Mouse (Mus musculus): ENCODE data around the gene Flnb.

The Flnb gene

DNA sequence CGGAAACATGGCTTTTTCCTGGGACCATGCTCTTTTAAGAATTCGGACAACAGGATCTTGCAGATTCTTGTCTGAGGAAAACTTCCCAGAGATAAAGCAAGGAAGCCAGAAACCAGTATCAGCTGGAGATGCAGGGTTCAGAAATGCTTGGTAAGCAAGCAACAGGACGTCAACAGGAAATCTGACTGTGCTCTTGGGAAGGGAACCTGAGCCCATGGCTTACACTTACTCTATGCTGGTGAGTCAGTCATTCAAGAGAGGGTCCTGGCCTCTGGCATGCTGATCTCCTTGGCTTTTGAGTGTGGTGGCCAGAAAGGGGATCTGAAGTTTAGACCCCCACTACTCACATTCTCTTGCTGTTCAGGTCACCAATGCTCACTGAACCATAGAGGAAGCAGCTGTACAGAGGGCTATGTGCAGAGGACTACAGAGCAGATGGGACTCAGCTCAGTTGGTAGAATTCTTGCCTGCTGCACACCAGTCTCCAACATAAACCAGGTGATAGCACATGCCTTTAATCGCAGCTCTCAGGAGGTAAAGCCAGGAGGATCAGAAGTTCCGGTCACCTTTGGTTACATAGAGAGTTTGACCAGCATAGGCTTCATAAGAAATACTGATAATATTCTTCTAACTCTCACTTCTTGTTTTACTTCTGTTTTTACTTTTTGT lies 173.5 kb downstream of the Flnb start:
- no peak for DNase-seq (ENCODE audit: low spot score in 2 of 2)

DNA sequence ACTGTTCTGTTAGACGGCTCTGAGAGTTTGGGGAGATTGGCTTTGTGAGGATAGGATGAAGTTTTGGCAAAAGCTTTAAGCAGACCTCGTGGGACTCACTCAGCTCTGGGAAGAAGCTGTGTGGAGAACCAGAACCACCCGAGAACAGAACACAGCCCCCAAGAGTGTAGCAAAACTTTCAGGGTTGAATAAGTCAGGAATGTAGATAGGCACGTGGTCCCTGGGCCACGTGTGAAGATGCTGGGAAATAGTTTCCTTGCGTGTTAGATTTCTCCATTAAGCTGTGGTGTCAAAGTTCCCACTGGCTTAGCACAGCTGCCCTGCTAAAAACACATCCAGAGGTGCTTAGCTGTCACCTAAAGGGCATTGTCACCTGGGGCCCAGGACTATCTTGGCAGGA lies 174.4 kb downstream of the Flnb start:
- no peak for DNase-seq (ENCODE audit: low spot score in 2 of 2)

DNA sequence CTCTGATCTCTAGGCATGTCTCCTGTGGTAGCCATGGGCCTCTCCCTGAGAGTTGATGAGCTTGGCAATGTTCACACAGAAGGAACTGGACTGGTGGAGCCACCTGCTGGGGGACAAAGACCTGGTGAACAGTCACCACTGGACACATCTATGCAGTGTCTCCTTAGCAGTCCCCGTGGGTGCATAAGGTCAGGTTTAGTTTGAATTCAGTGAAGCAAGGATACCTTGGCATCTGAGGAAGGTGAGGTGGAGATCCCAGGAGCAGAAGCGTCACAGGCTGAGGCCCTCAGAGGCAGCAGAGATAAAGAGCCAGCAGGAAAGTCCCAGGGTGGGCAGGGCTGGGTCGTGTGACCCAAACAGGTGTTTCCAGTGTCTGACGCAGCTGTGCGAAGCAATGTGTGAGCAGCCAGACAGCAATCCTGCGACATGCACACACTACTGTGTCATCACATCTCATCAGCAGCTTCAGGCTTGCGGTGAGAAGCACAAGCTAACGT lies 176.6 kb downstream of the Flnb start, which contains the start of gene Dnase1l3:
Dnase1l3 (minus strand) TSS at position 303 of the 497 bp plus-strand sequence.
- peak in 1 of 2 experiments; percentile 22 for DNase-seq (ENCODE audit: low spot score in 2 of 2)

DNA sequence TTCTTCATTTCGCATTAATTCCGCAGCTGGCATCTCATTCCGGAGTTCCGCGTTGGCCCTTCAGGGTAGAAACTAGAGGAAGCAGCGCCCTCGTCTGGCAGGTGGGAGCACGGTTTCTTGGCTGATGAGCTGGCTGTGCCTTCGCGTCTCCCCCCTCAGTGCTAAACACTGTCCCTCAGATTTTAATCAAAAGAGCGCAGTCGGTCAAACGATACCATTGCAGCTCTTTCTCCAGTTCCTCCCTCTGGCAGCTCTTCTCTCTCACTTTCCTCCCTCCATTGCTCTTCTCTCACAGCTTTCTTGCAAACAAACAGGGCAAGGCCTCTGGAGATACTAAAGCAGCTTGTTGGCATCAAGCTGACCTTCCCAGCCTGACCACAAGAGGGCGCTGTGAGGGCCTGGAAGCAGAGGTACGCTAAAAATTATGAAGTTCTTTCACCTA lies 179.5 kb downstream of the Flnb start:
- peak; percentile 71 to 88 for DNase-seq (ENCODE audit: low spot score in 2 of 2)

DNA sequence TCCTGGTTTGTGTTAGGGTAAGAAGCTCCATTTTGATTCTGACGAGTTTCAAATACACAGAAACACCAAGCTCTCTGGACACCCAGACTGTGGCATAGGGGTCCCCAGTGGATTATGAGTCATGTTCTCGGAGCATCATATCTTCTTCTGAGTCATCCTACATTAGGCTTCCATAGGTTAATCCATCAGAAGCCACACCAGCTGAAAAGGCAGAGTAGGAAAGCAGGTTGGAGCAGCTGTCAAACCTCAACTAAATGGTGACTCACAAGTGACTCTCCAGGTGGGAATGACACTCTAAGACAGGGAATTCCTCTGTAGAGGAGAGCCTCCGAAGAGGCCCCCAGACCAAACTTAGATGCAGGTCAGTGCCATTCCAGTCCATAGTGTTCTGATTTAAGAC lies 181.3 kb downstream of the Flnb start:
- no peak for DNase-seq (ENCODE audit: low spot score in 2 of 2)

DNA sequence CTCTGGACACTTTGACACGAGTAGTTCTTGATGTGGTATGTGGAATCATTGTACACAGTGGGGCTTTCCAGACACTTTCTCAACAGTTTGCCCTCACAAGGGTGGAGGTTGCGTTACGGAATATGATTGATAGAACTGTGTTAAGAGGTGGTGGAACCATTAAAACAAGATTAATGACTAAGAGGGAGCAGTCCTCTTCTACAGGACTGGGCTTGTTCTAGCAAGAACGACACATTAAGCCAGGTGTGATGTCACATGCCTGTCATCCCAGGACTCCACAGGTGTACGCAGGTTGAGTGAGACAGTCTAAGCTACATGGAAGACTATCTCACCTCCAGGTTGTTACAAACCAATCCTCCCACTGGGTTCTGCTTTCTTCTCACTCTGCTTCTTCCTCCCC lies 181.7 kb downstream of the Flnb start:
- DNase-seq (ENCODE audit: low spot score in 2 of 2), result no peak

DNA sequence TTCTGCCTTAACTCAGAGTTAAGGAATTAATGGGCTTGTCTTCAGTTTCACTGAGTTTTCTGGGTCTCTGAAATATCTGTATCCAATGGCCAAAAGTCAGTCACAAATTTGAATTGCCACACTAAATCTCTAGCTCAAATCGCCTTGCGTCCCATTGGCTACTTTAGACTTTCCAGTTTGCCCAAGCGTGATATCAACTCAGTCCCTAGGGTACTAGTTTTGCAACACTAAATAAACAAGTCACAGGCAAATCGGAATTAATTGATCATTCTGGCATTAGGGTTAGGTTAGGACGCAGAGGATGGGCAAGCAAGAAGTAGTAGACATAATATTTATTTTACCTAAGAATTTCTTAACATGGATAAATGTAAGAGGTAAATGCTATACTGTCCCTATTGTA lies 182.5 kb downstream of the Flnb start:
- no peak for DNase-seq (ENCODE audit: low spot score in 2 of 2)
